Mouse (Mus musculus): ENCODE measurements at regions not wholly inside any gene's neighbourhood (a gene's known extent, or its start where the extent isn't known, plus 50 kb on each side); places are given as distances from the start of the nearest gene placed in this dataset.

DNA sequence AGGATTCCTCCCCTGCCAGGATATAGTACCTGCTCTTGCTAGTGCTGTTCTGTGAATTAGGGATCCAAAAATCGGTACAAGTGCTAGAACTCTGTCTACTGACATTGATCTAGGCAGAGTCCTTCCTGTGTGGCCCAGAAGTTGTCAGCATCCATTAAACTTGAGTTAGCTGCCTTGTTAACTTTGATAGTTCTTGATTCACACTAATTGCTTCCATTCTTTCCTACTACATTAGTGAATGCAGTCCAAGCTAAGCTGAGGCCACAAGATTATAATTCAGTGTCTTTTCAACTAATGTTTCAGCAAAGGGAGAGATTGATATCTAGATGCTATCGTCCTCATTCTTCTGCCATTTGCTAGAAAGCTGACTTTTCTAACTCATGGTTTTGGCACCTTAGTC, 58.3 kb upstream of the A730009L09Rik start:
- TF ChIP-seq CTCF (IDR thresholded peaks at IDR 0.05; ENCODE audit: borderline replicate concordance, extremely low read depth, insufficient read depth, insufficient read length) (no peak), POLR2A (IDR thresholded peaks at IDR 0.05; ENCODE audit: borderline replicate concordance, extremely low read depth, insufficient read depth, insufficient read length, poor library complexity, severe bottlenecking) (no peak)

DNA sequence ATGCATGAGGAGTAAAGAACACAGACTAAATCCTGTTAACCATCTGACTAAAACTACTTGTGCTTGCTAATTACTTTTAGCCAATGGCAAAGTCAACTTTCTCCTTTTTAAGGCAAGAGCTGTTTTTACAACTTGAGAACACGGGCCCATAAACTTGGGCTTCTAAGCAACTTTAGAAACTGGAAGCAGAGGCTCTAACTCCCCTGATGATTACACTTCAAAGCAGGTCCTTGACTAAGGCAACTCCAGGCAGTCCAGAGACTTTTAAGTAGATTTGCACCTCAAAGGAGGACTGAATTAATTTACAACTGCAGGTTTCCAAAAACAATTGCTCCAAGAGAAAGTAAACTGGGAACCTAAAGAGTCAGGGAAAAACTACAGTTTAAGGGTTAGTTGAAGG, 52.8 kb upstream of the A730009L09Rik start:
- no peak for TF ChIP-seq POLR2A (IDR thresholded peaks at IDR 0.05; ENCODE audit: borderline replicate concordance, extremely low read depth, insufficient read depth, insufficient read length, poor library complexity, severe bottlenecking)
- no peak for TF ChIP-seq CTCF (IDR thresholded peaks at IDR 0.05; ENCODE audit: borderline replicate concordance, extremely low read depth, insufficient read depth, insufficient read length)
- DNase-seq (ENCODE audit: low read depth), result no peak

More for the DNA sequence above, 58.3 kb upstream of the A730009L09Rik start:
- DNase-seq (ENCODE audit: low read depth), result no peak
